Mouse (Mus musculus) limb, embryonic 14.5 days (tissue): Measurements from ENCODE around the gene Zfp622. TPM values are rescaled to one million over a fixed set of nuclear protein-coding genes. Genes with fewer than 3 reads are reported as not detected.
A peak's percentile ranks its signal among the peaks of the same experiment; 100 is the strongest.
"Not testable (repeated sequence)": the region's sequence is repeated elsewhere in the genome, so short reads cannot be mapped to it uniquely, and the experiment has no call there.

ENCODE experiments used
- ATAC-seq: fragments of 200-750 bp; cut with Nextera tagmentation; 2 replicates; pipeline ENCODE4 v1.8.0; 2017; ENCODE audit warnings: low read depth, moderate number of reproducible peaks, moderate TSS enrichment; ENCODE audit not compliant: low FRiP score
- DNase-seq: peaks from one replicate; pipeline ENCODE4 v3.0.0-alpha.2; 2015; ENCODE audit warnings: low spot score
- H3K27ac ChIP-seq: fragments of 300-500 bp; sonication (generic); replicated peaks from 2 replicates; pipeline ENCODE4 v1.5.1; 2014; ENCODE audit warnings: low read depth, mild to moderate bottlenecking, low read length, moderate library complexity, mixed read lengths
- H3K27me3 ChIP-seq: fragments of 300-500 bp; sonication (generic); 2 replicates; pipeline ENCODE4 v1.6.1; 2014; ENCODE audit warnings: low read length, mixed read lengths; ENCODE audit not compliant: control insufficient read depth, insufficient read depth
- H3K36me3 ChIP-seq: fragments of 300-500 bp; sonication (generic); 2 replicates; pipeline ENCODE4 v1.6.1; 2014; ENCODE audit warnings: mild to moderate bottlenecking, low read length, moderate library complexity, mixed read lengths; ENCODE audit not compliant: control insufficient read depth, insufficient read depth
- H3K4me1 ChIP-seq: fragments of 300-500 bp; sonication (generic); 2 replicates; pipeline ENCODE4 v1.6.1; 2014; ENCODE audit warnings: antibody characterized with exemption, low read length, mixed read lengths; ENCODE audit not compliant: control insufficient read depth, insufficient read depth
- H3K4me2 ChIP-seq: fragments of 300-500 bp; sonication (generic); replicated peaks from 2 replicates; pipeline ENCODE4 v1.6.1; 2014; ENCODE audit warnings: low read depth, mild to moderate bottlenecking, low read length, moderate library complexity; ENCODE audit not compliant: severe bottlenecking
- H3K4me3 ChIP-seq: fragments of 300-500 bp; sonication (generic); replicated peaks from 2 replicates; pipeline ENCODE4 v1.5.1; 2014; ENCODE audit warnings: low read length
- H3K9ac ChIP-seq: fragments of 300-500 bp; sonication (generic); 2 replicates; pipeline ENCODE4 v1.6.1; 2014; ENCODE audit warnings: mild to moderate bottlenecking, low read depth, low read length, moderate library complexity; ENCODE audit not compliant: severe bottlenecking
- H3K9me3 ChIP-seq: fragments of 300-500 bp; sonication (generic); 2 replicates; pipeline ENCODE4 v1.6.1; 2016; ENCODE audit warnings: low read length; ENCODE audit not compliant: control insufficient read depth
- POLR2A ChIP-seq: fragments of 200-500 bp; IDR thresholded peaks from 2 replicates; pipeline ENCODE4 v1.8.0; 2012; ENCODE audit warnings: inconsistent platforms, mild to moderate bottlenecking, moderate library complexity, borderline replicate concordance; ENCODE audit not compliant: insufficient read depth, insufficient read length; ENCODE audit errors: extremely low read depth
- WGBS: fragments of 180-500 bp; shearing (Covaris S2); extraction: QIAGEN DNeasy Blood & Tissue Kit; methylation state at CpG from one replicate; pipeline ENCODE4 v1.1.7; 2014; 5-methylcytosine and 5-hydroxymethylcytosine counted together
- polyA plus RNA-seq, 2 experiments: library from polyadenylated mRNA; depleted of rRNA in 1 of 2; stranded (reverse) in 1 of 2; unstranded in 1 of 2; fragments of >200 nt; fragmentation: Nextera tagmentation in 1 of 2; extraction: Ambion mirVana in 1 of 2; gene quantifications; 2 replicates each; pipeline versions ENCODE4 v1.2.1 to v1.2.3; 2012 to 2014

The Zfp622 gene
- polyA plus RNA-seq, 2 experiments, result 27.8 to 34.5 TPM

DNA sequence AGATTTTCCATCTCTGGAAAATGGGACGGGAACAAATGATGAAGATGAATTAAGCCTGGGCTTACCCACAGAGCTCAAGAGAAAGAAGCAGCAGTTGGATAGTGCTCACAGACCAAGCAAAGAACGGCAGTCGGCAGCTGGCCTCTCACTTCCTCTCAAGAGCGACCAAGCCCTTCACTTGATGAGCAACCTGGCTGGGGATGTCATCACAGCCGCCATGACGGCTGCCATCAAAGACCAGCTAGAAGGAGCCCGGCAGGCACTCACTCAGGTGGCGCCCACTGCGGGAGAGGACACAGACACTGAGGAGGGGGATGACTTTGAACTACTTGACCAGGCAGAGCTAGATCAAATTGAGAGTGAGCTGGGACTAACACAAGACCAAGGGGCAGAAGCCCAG, 12.6 kb upstream of the Zfp622 start:
- Histone ChIP-seq H3K9me3 (no peaks in the 10 kb centered on the region), H3K9ac (no peak overlapping the region), H3K27ac (no peak overlapping the region), H3K36me3 (no peaks in the 10 kb centered on the region), H3K4me1 (no peaks in the 10 kb centered on the region), H3K4me3 (no peak overlapping the region), H3K4me2 (no peak overlapping the region), H3K27me3 (no peaks in the 10 kb centered on the region)
- TF ChIP-seq POLR2A, result no peak
- ATAC-seq (no peak), DNase-seq (no peak)
- WGBS, result 87% methylated on average over 9 of the region's 9 CpGs

- Histone ChIP-seq H3K36me3 (no peaks in the 10 kb centered on the region), H3K9me3 (no peaks in the 10 kb centered on the region), H3K27ac (no peak overlapping the region), H3K9ac (no peak overlapping the region), H3K4me3 (no peak overlapping the region), H3K4me2 (no peak overlapping the region), H3K4me1 (no peaks in the 10 kb centered on the region), H3K27me3 (no peaks in the 10 kb centered on the region)
- WGBS, result 87% methylated on average over 5 of the region's 5 CpGs
- ATAC-seq (no peak), DNase-seq (no peak)
- TF ChIP-seq POLR2A, result no peak
These were observed 11.4 kb upstream of the Zfp622 start for GRCm38 (mm10) chr15:25972758-25973157.

- ATAC-seq, result no peak
- Histone ChIP-seq H3K4me3 (no peak overlapping the region), H3K9ac (no peak overlapping the region), H3K36me3 (no peaks in the 10 kb centered on the region), H3K27ac (no peak overlapping the region), H3K27me3 (no peaks in the 10 kb centered on the region), H3K4me2 (no peak overlapping the region), H3K4me1 (no peaks in the 10 kb centered on the region), H3K9me3 (no peaks in the 10 kb centered on the region)
- 88% methylated on average over 4 of the region's 4 CpGs for WGBS
- DNase-seq, result no peak
- no peak for TF ChIP-seq POLR2A
These were observed 9.8 kb upstream of the Zfp622 start for GRCm38 (mm10) chr15:25974352-25974751.

DNA sequence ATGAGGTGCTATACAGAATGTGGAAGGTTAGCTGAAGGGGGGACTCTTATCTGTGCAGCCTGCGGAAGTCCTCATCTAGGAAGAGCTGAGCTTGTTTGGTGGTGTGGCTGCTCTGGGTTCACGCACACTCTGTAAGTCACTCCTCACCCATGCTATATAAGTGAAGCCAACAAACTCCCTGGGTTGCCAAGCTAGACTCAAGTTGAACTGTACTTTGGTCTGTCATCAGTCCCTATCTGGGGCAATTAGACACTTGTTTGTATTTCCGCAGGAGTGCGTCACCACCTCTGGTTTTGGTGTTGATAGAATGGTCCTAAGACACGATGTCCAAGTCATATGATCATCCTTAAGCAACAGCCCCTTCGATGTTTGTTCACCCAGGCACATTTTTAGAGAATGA, 8.4 kb upstream of the Zfp622 start:
- no peaks in the 10 kb centered on the region for H3K36me3 ChIP-seq
- no peaks in the 10 kb centered on the region for H3K27me3 ChIP-seq
- no peak for ATAC-seq
- WGBS, result 93% methylated on average over 6 of the region's 6 CpGs
- no peak for DNase-seq
- no peak overlapping the region for H3K4me2 ChIP-seq
- H3K27ac ChIP-seq, result no peak overlapping the region
- H3K9me3 ChIP-seq, result no peaks in the 10 kb centered on the region
- H3K4me3 ChIP-seq, result no peak overlapping the region
- TF ChIP-seq POLR2A, result no peak
- H3K4me1 ChIP-seq, result no peaks in the 10 kb centered on the region
- H3K9ac ChIP-seq, result no peak overlapping the region

DNA sequence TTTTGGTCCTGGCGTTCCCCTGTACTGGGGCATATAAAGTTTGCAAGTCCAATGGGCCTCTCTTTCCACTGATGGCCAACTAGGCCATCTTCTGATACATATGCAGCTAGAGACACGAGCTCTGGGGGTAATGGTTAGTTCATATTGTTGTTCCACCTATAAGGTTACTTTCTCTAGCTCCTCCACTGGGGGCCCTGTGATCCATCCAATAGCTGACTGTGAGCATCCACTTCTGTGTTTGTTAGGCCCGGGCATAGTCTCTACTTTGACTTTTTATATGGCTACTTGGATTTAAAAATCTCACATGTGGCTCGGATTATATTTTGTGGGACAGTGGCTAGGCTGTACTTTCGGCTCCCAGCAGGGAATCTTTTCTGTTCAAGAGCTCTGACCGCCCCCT, 552 bp upstream of the Zfp622 start:
- WGBS, result 14% methylated on average over 6 of the region's 6 CpGs
- H3K9ac ChIP-seq, result peak overlapping the region; percentile 86
- DNase-seq, H3K9me3 ChIP-seq, H3K27me3 ChIP-seq: not testable (repeated sequence)
- peaks cover 19% of the 10 kb centered on the region for H3K36me3 ChIP-seq
- H3K27ac ChIP-seq, result peak overlapping the region; percentile 89
- ATAC-seq, result peak; percentile 25
- peak overlapping the region; percentile 90 for H3K4me2 ChIP-seq
- peaks cover 11% of the 10 kb centered on the region for H3K4me1 ChIP-seq
- peak overlapping the region; percentile 91 for H3K4me3 ChIP-seq
